Mouse (Mus musculus): ENCODE measurements around the gene Gm20708.

DNA sequence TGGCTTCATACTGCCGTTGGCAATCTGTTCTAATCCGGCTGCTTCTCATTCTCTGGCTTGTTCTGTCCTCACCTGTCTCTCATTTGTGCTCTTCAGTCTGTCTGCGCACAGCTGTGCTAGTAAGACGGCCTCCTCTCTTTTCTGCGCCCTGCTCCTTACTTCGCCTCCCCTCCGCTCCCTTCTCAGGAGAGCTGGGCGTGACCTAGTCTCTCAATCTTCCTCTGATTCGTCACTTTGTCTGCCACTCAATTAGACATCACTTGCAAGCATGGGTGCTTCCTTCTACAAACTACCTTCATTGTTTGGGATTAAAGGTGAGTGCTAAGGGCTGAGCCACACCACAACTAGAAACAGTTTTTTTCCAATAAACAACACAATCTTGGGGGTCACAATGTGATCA is 44.8 kb downstream of the Gm20708 start:
- TF ChIP-seq POLR2A (IDR thresholded peaks at IDR 0.05; ENCODE audit: insufficient read depth, low read length), result no peak
- no peak for TF ChIP-seq CTCF (IDR thresholded peaks at IDR 0.05; ENCODE audit: low read depth, low read length)
- no peak for TF ChIP-seq EP300 (IDR thresholded peaks at IDR 0.05; ENCODE audit: insufficient read depth, low read depth, low read length)

Data from ES-Bruce4 (cell line).